Mouse (Mus musculus): ENCODE measurements at regions not wholly inside any gene's neighbourhood (a gene's known extent, or its start where the extent isn't known, plus 50 kb on each side); places are given as distances from the start of the nearest gene placed in this dataset.

GRCm38 (mm10) chr9:61668157-61668697 is 246.1 kb downstream of the Rplp1 start:
- H3K9ac ChIP-seq (replicated peaks), result no peak overlapping the region
- no peak for ATAC-seq
- no peaks in the 10 kb centered on the region for H3K27me3 ChIP-seq
- no peak overlapping the region for H3K4me3 ChIP-seq (replicated peaks)
- H3K36me3 ChIP-seq, result no peaks in the 10 kb centered on the region
- no peak overlapping the region for H3K4me2 ChIP-seq (replicated peaks)
- no peaks in the 10 kb centered on the region for H3K4me1 ChIP-seq (replicated peaks)
- 76% methylated on average over 1 of the region's 1 CpGs for WGBS
- no peaks in the 10 kb centered on the region for H3K9me3 ChIP-seq
- H3K27ac ChIP-seq, result no peak overlapping the region

GRCm38 (mm10) chr9:61667453-61668074 is 246.8 kb downstream of the Rplp1 start:
- Histone ChIP-seq H3K4me3 (replicated peaks) (no peak overlapping the region), H3K9ac (replicated peaks) (no peak overlapping the region), H3K27ac (no peak overlapping the region), H3K4me2 (replicated peaks) (no peak overlapping the region), H3K9me3 (no peaks in the 10 kb centered on the region), H3K27me3 (no peaks in the 10 kb centered on the region), H3K4me1 (replicated peaks) (no peaks in the 10 kb centered on the region), H3K36me3 (no peaks in the 10 kb centered on the region)
- WGBS, result 58% methylated on average over 4 of the region's 4 CpGs
- ATAC-seq, result no peak

- Histone ChIP-seq H3K27me3 (no peaks in the 10 kb centered on the region), H3K4me3 (replicated peaks) (no peak overlapping the region)
- WGBS, result 92% methylated on average over 3 of the region's 3 CpGs
Observed at GRCm38 (mm10) chr9:61666761-61667332, 247.5 kb downstream of the Rplp1 start.

GRCm38 (mm10) chr9:61666118-61666517 is 248.2 kb downstream of the Rplp1 start:
- H3K9me3 ChIP-seq, result no peaks in the 10 kb centered on the region
- no peaks in the 10 kb centered on the region for H3K36me3 ChIP-seq
- no peak overlapping the region for H3K4me3 ChIP-seq (replicated peaks)
- H3K27me3 ChIP-seq, result no peaks in the 10 kb centered on the region
- WGBS, result 96% methylated on average over 6 of the region's 6 CpGs
- no peaks in the 10 kb centered on the region for H3K4me1 ChIP-seq (replicated peaks)
- H3K27ac ChIP-seq, result no peak overlapping the region
- no peak overlapping the region for H3K9ac ChIP-seq (replicated peaks)
- no peak for ATAC-seq
- H3K4me2 ChIP-seq (replicated peaks), result no peak overlapping the region

More at GRCm38 (mm10) chr9:61666761-61667332, 247.5 kb downstream of the Rplp1 start:
- H3K9ac ChIP-seq (replicated peaks), result no peak overlapping the region
- no peak overlapping the region for H3K27ac ChIP-seq
- no peaks in the 10 kb centered on the region for H3K9me3 ChIP-seq
- no peaks in the 10 kb centered on the region for H3K36me3 ChIP-seq
- H3K4me2 ChIP-seq (replicated peaks), result no peak overlapping the region
- no peaks in the 10 kb centered on the region for H3K4me1 ChIP-seq (replicated peaks)
- ATAC-seq, result no peak

- H3K9me3 ChIP-seq, result no peaks in the 10 kb centered on the region
- 94% methylated on average over 5 of the region's 5 CpGs for WGBS
- H3K4me2 ChIP-seq (replicated peaks), result no peak overlapping the region
- H3K36me3 ChIP-seq, result no peaks in the 10 kb centered on the region
- no peaks in the 10 kb centered on the region for H3K27me3 ChIP-seq
- no peaks in the 10 kb centered on the region for H3K4me1 ChIP-seq (replicated peaks)
- H3K4me3 ChIP-seq (replicated peaks), result no peak overlapping the region
- no peak overlapping the region for H3K27ac ChIP-seq
- ATAC-seq, result no peak
- H3K9ac ChIP-seq (replicated peaks), result no peak overlapping the region
Observed at GRCm38 (mm10) chr9:61665254-61665653, 249.1 kb downstream of the Rplp1 start.

GRCm38 (mm10) chr9:61664000-61664622 is 250.2 kb downstream of the Rplp1 start:
- Histone ChIP-seq H3K36me3 (no peaks in the 10 kb centered on the region), H3K27me3 (0 out of 2 replicates have a peak, but pooled peaks cover under 1% of the 10 kb centered on the region), H3K4me1 (replicated peaks) (no peaks in the 10 kb centered on the region), H3K9ac (replicated peaks) (no peak overlapping the region), H3K4me2 (replicated peaks) (no peak overlapping the region), H3K27ac (no peak overlapping the region), H3K4me3 (replicated peaks) (no peak overlapping the region), H3K9me3 (no peaks in the 10 kb centered on the region)
- WGBS, result 92% methylated on average over 10 of the region's 10 CpGs
- no peak for ATAC-seq

GRCm38 (mm10) chr9:61662055-61663028 is 252.0 kb downstream of the Rplp1 start:
- Histone ChIP-seq H3K9me3 (no peaks in the 10 kb centered on the region), H3K4me1 (replicated peaks) (no peaks in the 10 kb centered on the region), H3K27ac (no peak overlapping the region), H3K4me3 (replicated peaks) (no peak overlapping the region), H3K4me2 (replicated peaks) (no peak overlapping the region), H3K27me3 (0 out of 2 replicates have a peak, but pooled peaks cover 2% of the 10 kb centered on the region), H3K9ac (replicated peaks) (no peak overlapping the region), H3K36me3 (no peaks in the 10 kb centered on the region)
- WGBS, result 82% methylated on average over 12 of the region's 12 CpGs
- ATAC-seq, result no peak

- H3K36me3 ChIP-seq, result no peaks in the 10 kb centered on the region
- H3K9me3 ChIP-seq, result no peaks in the 10 kb centered on the region
- H3K4me1 ChIP-seq (replicated peaks), result peaks cover 3% of the 10 kb centered on the region; the same call in 1 of the 2 replicates
- no peak overlapping the region for H3K4me3 ChIP-seq (replicated peaks)
- 0 out of 2 replicates have a peak, but pooled peaks cover 2% of the 10 kb centered on the region for H3K27me3 ChIP-seq
- no peak overlapping the region for H3K4me2 ChIP-seq (replicated peaks)
- no peak for ATAC-seq
- no peak overlapping the region for H3K9ac ChIP-seq (replicated peaks)
- 86% methylated on average over 3 of the region's 3 CpGs for WGBS
- no peak overlapping the region for H3K27ac ChIP-seq
Observed at GRCm38 (mm10) chr9:61660191-61660590, 254.2 kb downstream of the Rplp1 start.

- no peak for ATAC-seq
- Histone ChIP-seq H3K4me1 (replicated peaks) (peaks cover 4% of the 10 kb centered on the region; the same call in 1 of the 2 replicates), H3K36me3 (no peaks in the 10 kb centered on the region), H3K9ac (replicated peaks) (no peak overlapping the region), H3K4me3 (replicated peaks) (no peak overlapping the region), H3K9me3 (no peaks in the 10 kb centered on the region), H3K27me3 (0 out of 2 replicates have a peak, but pooled peaks cover 2% of the 10 kb centered on the region), H3K4me2 (replicated peaks) (no peak overlapping the region), H3K27ac (no peak overlapping the region)
- WGBS, result 93% methylated on average over 8 of the region's 8 CpGs
Observed at GRCm38 (mm10) chr9:61657996-61658395, 256.3 kb downstream of the Rplp1 start.

GRCm38 (mm10) chr9:61655433-61655981 is 258.8 kb downstream of the Rplp1 start:
- no peak overlapping the region for H3K4me2 ChIP-seq (replicated peaks)
- no peak overlapping the region for H3K27ac ChIP-seq
- peaks cover 4% of the 10 kb centered on the region; the same call in 1 of the 2 replicates for H3K4me1 ChIP-seq (replicated peaks)
- H3K9ac ChIP-seq (replicated peaks), result no peak overlapping the region
- no peak for ATAC-seq
- H3K4me3 ChIP-seq (replicated peaks), result no peak overlapping the region
- 85% methylated on average over 9 of the region's 9 CpGs for WGBS
- 0 out of 2 replicates have a peak, but pooled peaks cover 2% of the 10 kb centered on the region for H3K27me3 ChIP-seq
- H3K9me3 ChIP-seq, result no peaks in the 10 kb centered on the region
- no peaks in the 10 kb centered on the region for H3K36me3 ChIP-seq
